In genomic region chr2:114808046-114808445, GRCm38 (mm10) we compare ENCODE assay signal across 25 mouse cellular contexts.
A peak's percentile ranks its signal among the peaks of the same experiment; 100 is the strongest.
DNase-seq lines count a peak whose midpoint lies in the region; ATAC-seq lines count a peak whose summit lies in the region.
"Had no signal": no experiment of that assay in that cellular context is flagged by ENCODE, and none has a peak within 500 bp of the region (broad histone marks: within the 10 kb centered on the region; RNA-seq: fewer than 3 reads in every experiment).

No protein-coding gene starts in this region.

- ATAC-seq in embryonic facial prominence, embryonic 11.5 days (replicated peaks; ENCODE audit: insufficient number of reproducible peaks, low FRiP score, low TSS enrichment, low read depth) = no peak
- no peak for ATAC-seq in embryonic facial prominence, embryonic 14.5 days (ENCODE audit: low read depth)
- ATAC-seq in liver, embryonic 12.5 days = no peak
- ATAC-seq: CD4-positive, CD25-positive, alpha-beta regulatory T cell, adult 4 months; forebrain, embryonic 13.5 days; forebrain, embryonic 15.5 days; forebrain, postnatal 0 days had no signal

- H3K27me3 ChIP-seq in embryonic facial prominence, embryonic 11.5 days (ENCODE audit: control insufficient read depth, insufficient read depth, low read length) = no peaks in the 10 kb centered on the region
- H3K27me3 ChIP-seq in embryonic facial prominence, embryonic 10.5 days (replicated peaks; ENCODE audit: low read depth, poor library complexity, severe bottlenecking) = no peaks in the 10 kb centered on the region
- H3K27me3 ChIP-seq in embryonic facial prominence, embryonic 14.5 days (replicated peaks; ENCODE audit: control insufficient read depth, insufficient read depth, low read length) = no peaks in the 10 kb centered on the region
- H3K27me3 ChIP-seq in liver, embryonic 12.5 days (replicated peaks) = no peaks in the 10 kb centered on the region
- H3K27me3 ChIP-seq: CH12.LX; embryonic facial prominence, embryonic 13.5 days; forebrain, embryonic 13.5 days; forebrain, embryonic 15.5 days had no signal

- H3K4me3 ChIP-seq in embryonic facial prominence, embryonic 11.5 days (ENCODE audit: low read depth, low read length) = no peak overlapping the region
- no peak overlapping the region for H3K4me3 ChIP-seq in embryonic facial prominence, embryonic 10.5 days
- no peak overlapping the region for H3K4me3 ChIP-seq in embryonic facial prominence, embryonic 14.5 days (ENCODE audit: low read depth, low read length)
- no peak overlapping the region for H3K4me3 ChIP-seq in liver, embryonic 12.5 days
- H3K4me3 ChIP-seq: embryonic facial prominence, embryonic 13.5 days; forebrain, embryonic 13.5 days; forebrain, embryonic 15.5 days had no signal

- no peak overlapping the region for H3K4me2 ChIP-seq in embryonic facial prominence, embryonic 11.5 days (ENCODE audit: low read depth, low read length)
- H3K4me2 ChIP-seq in embryonic facial prominence, embryonic 14.5 days (ENCODE audit: low read depth, low read length) = no peak overlapping the region
- H3K4me2 ChIP-seq in liver, embryonic 12.5 days = no peak overlapping the region
- H3K4me2 ChIP-seq: embryonic facial prominence, embryonic 13.5 days; forebrain, embryonic 13.5 days; forebrain, embryonic 15.5 days had no signal

- no peak overlapping the region for H3K27ac ChIP-seq in embryonic facial prominence, embryonic 11.5 days (replicated peaks; ENCODE audit: low read depth, low read length)
- no peak overlapping the region; the same call in 1 of the 2 replicates for H3K27ac ChIP-seq in embryonic facial prominence, embryonic 10.5 days (replicated peaks)
- no peak overlapping the region for H3K27ac ChIP-seq in embryonic facial prominence, embryonic 14.5 days (replicated peaks; ENCODE audit: low read depth, low read length)
- no peak overlapping the region for H3K27ac ChIP-seq in liver, embryonic 12.5 days
- H3K27ac ChIP-seq: embryonic facial prominence, embryonic 13.5 days; forebrain, embryonic 13.5 days; forebrain, embryonic 15.5 days had no signal

- no peaks in the 10 kb centered on the region for H3K9me3 ChIP-seq in embryonic facial prominence, embryonic 11.5 days (replicated peaks; ENCODE audit: control insufficient read depth, low read length)
- H3K9me3 ChIP-seq in embryonic facial prominence, embryonic 10.5 days = no peaks in the 10 kb centered on the region
- H3K9me3 ChIP-seq in embryonic facial prominence, embryonic 14.5 days (ENCODE audit: control insufficient read depth, low read length) = no peaks in the 10 kb centered on the region
- no peaks in the 10 kb centered on the region for H3K9me3 ChIP-seq in liver, embryonic 12.5 days (replicated peaks)
- H3K9me3 ChIP-seq: embryonic facial prominence, embryonic 13.5 days; forebrain, embryonic 13.5 days; forebrain, embryonic 15.5 days; G1E had no signal

- 33% methylated on average over 5 of the region's 5 CpGs for WGBS in embryonic facial prominence, embryonic 11.5 days
- WGBS in embryonic facial prominence, embryonic 10.5 days = 34% methylated on average over 5 of the region's 5 CpGs
- WGBS in embryonic facial prominence, embryonic 14.5 days = 33% methylated on average over 5 of the region's 5 CpGs
- WGBS in liver, embryonic 12.5 days (ENCODE audit: insufficient replicate concordance) = 48% methylated on average over 5 of the region's 5 CpGs

- H3K36me3 ChIP-seq in embryonic facial prominence, embryonic 11.5 days (replicated peaks; ENCODE audit: control insufficient read depth, insufficient read depth, low read depth, low read length) = no peaks in the 10 kb centered on the region
- no peaks in the 10 kb centered on the region for H3K36me3 ChIP-seq in embryonic facial prominence, embryonic 10.5 days (replicated peaks)
- H3K36me3 ChIP-seq in embryonic facial prominence, embryonic 14.5 days (ENCODE audit: control insufficient read depth, insufficient read depth, low read length) = no peaks in the 10 kb centered on the region
- no peaks in the 10 kb centered on the region for H3K36me3 ChIP-seq in liver, embryonic 12.5 days
- H3K36me3 ChIP-seq: embryonic facial prominence, embryonic 13.5 days; forebrain, embryonic 15.5 days; G1E had no signal

- peak; percentile 60 for DNase-seq in embryonic facial prominence, embryonic 11.5 days (ENCODE audit: low spot score)
- no peak for DNase-seq in embryonic facial prominence, embryonic 10.5 days (ENCODE audit: low spot score)
- peak; percentile 50 for DNase-seq in embryo, embryonic 10 days (ENCODE audit: low spot score)
- DNase-seq in embryo, embryonic 11 days = peak; percentile 44
- peak; percentile 11 for DNase-seq in embryonic facial prominence, embryonic 14.5 days (ENCODE audit: low spot score)
- DNase-seq in kidney, postnatal 10 days = no peak
- DNase-seq in MN1 (ENCODE audit: low spot score) = no peak
- DNase-seq: adrenal gland, adult 2 months; adrenal gland, postnatal 10 days; adrenal gland, postnatal 25 days; B cell, adult 2 months; cerebellum, adult 11 months; cerebellum, adult 18-20 months; cerebellum, adult 8-10 months; cerebellum, adult 9-11 months; cerebellum, postnatal 14 days; cerebellum, postnatal 36 days; forebrain, postnatal 0 days had no signal

- no peaks in the 10 kb centered on the region for H3K4me1 ChIP-seq in embryonic facial prominence, embryonic 11.5 days (ENCODE audit: control insufficient read depth, insufficient read depth, low read length)
- peaks cover 22% of the 10 kb centered on the region for H3K4me1 ChIP-seq in embryonic facial prominence, embryonic 10.5 days
- no peaks in the 10 kb centered on the region for H3K4me1 ChIP-seq in embryonic facial prominence, embryonic 14.5 days (ENCODE audit: control insufficient read depth, insufficient read depth, low read length)
- H3K4me1 ChIP-seq in liver, embryonic 12.5 days = no peaks in the 10 kb centered on the region
- H3K4me1 ChIP-seq: embryonic facial prominence, embryonic 13.5 days; forebrain, embryonic 13.5 days; forebrain, embryonic 15.5 days had no signal

- no peak overlapping the region for H3K9ac ChIP-seq in embryonic facial prominence, embryonic 11.5 days (replicated peaks; ENCODE audit: low read length)
- H3K9ac ChIP-seq in embryonic facial prominence, embryonic 14.5 days (ENCODE audit: low read depth, low read length) = no peak overlapping the region
- H3K9ac ChIP-seq in liver, embryonic 12.5 days = no peak overlapping the region
- H3K9ac ChIP-seq: embryonic facial prominence, embryonic 13.5 days; forebrain, embryonic 13.5 days; forebrain, embryonic 15.5 days; forebrain, postnatal 0 days had no signal

Comparison
In these comparisons a context has a peak if more than half of its experiments do, and no peak if none do; other contexts are left out.
1. DNase-seq: peak in embryonic facial prominence, embryonic 11.5 days (single experiment), embryo, embryonic 10 days (single experiment), embryo, embryonic 11 days (single experiment) and embryonic facial prominence, embryonic 14.5 days (single experiment); none in embryonic facial prominence, embryonic 10.5 days (single experiment), kidney, postnatal 10 days (single experiment) and MN1 (single experiment).